Mouse (Mus musculus) midbrain, embryonic 16.5 days (tissue): ENCODE measurements at regions not wholly inside any gene's neighbourhood (a gene's known extent, or its start where the extent isn't known, plus 50 kb on each side); places are given as distances from the start of the nearest gene placed in this dataset.

Experiments used
- ATAC-seq: fragments of 200-750 bp; cut with Nextera tagmentation; 2 replicates; pipeline ENCODE4 v1.8.0; 2017; ENCODE audit warnings: moderate TSS enrichment
- H3K27ac ChIP-seq: fragments of 300-500 bp; sonication (generic); 2 replicates; pipeline ENCODE4 v1.5.1; 2014; ENCODE audit warnings: mild to moderate bottlenecking, low read length, mixed read lengths
- H3K27me3 ChIP-seq: fragments of 300-500 bp; sonication (generic); 2 replicates; pipeline ENCODE4 v1.6.1; 2014; ENCODE audit warnings: low read depth, low read length, mixed read lengths; ENCODE audit not compliant: control insufficient read depth, insufficient read depth
- H3K36me3 ChIP-seq: fragments of 300-500 bp; sonication (generic); 2 replicates; pipeline ENCODE4 v1.6.1; 2014; ENCODE audit warnings: mild to moderate bottlenecking, low read length, moderate library complexity, mixed read lengths; ENCODE audit not compliant: control insufficient read depth, insufficient read depth
- H3K4me1 ChIP-seq: fragments of 300-500 bp; sonication (generic); 2 replicates; pipeline ENCODE4 v1.6.1; 2014; ENCODE audit warnings: mild to moderate bottlenecking, low read length, mixed read lengths; ENCODE audit not compliant: control insufficient read depth, insufficient read depth
- H3K4me2 ChIP-seq: fragments of 300-500 bp; sonication (generic); 2 replicates; pipeline ENCODE4 v1.6.1; 2014; ENCODE audit warnings: mild to moderate bottlenecking, low read length, mixed read lengths
- H3K4me3 ChIP-seq: fragments of 300-500 bp; sonication (generic); 2 replicates; pipeline ENCODE4 v1.5.1; 2014; ENCODE audit warnings: low read depth, mild to moderate bottlenecking, low read length, moderate library complexity, mixed read lengths
- H3K9ac ChIP-seq: fragments of 300-500 bp; sonication (generic); 2 replicates; pipeline ENCODE4 v1.6.1; 2014; ENCODE audit warnings: low read depth, low read length, mixed read lengths
- H3K9me3 ChIP-seq: fragments of 300-500 bp; sonication (generic); replicated peaks from 2 replicates; pipeline ENCODE4 v1.6.1; 2014; ENCODE audit warnings: mild to moderate bottlenecking, low read length, mixed read lengths; ENCODE audit not compliant: control insufficient read depth, poor library complexity, severe bottlenecking
- WGBS: fragments of 180-500 bp; shearing (Covaris S2); extraction: QIAGEN DNeasy Blood & Tissue Kit; methylation state at CpG from one replicate; pipeline ENCODE4 v1.1.7; 2014; 5-methylcytosine and 5-hydroxymethylcytosine counted together

DNA sequence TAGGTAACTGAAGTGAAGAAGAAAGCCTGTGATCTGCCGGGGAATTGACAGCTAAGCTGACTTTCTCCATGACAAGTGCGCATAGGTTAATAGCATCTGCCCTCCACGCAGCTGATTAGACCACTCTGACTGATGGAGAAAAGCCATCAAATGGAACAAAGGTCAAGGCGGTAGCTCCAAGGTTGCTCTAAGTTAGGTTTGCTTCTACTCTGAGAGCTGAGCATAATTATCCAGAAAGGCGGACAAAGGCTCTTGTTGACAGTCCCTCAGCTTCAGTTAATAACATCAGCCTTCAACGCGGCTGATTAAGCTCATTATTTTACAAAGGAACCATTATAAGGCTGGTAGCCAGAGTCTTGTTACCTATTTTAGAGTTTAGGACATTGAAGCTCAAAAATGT lies 54.0 kb upstream of the Enpep start:
- Histone ChIP-seq H3K27ac (no peak overlapping the region), H3K27me3 (no peaks in the 10 kb centered on the region), H3K9me3 (no peaks in the 10 kb centered on the region), H3K4me1 (no peaks in the 10 kb centered on the region), H3K9ac (no peak overlapping the region), H3K4me2 (no peak overlapping the region), H3K4me3 (no peak overlapping the region), H3K36me3 (no peaks in the 10 kb centered on the region)
- no peak for ATAC-seq
- 45% methylated on average over 7 of the region's 7 CpGs for WGBS

DNA sequence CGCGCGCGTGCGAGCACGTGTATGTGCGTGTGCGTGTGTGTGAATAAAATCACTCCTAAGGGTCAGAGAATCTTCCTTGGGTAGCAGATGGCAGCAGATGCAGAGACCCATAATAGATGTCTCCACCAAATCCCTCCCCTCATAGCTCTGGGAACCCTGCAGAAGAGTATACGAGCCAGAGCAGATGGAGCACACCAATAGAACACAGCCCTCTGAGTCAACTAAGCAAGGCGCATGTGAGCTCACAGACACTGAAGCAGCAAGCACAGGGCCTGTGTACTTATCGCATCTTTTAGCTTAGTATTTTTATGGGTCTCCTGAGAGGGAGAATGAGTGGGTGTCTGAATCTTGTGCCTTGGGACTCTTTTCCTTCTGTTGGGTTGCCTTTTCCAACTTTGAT lies 58.0 kb upstream of the Enpep start:
- H3K9me3 ChIP-seq, result no peaks in the 10 kb centered on the region
- no peak for ATAC-seq

DNA sequence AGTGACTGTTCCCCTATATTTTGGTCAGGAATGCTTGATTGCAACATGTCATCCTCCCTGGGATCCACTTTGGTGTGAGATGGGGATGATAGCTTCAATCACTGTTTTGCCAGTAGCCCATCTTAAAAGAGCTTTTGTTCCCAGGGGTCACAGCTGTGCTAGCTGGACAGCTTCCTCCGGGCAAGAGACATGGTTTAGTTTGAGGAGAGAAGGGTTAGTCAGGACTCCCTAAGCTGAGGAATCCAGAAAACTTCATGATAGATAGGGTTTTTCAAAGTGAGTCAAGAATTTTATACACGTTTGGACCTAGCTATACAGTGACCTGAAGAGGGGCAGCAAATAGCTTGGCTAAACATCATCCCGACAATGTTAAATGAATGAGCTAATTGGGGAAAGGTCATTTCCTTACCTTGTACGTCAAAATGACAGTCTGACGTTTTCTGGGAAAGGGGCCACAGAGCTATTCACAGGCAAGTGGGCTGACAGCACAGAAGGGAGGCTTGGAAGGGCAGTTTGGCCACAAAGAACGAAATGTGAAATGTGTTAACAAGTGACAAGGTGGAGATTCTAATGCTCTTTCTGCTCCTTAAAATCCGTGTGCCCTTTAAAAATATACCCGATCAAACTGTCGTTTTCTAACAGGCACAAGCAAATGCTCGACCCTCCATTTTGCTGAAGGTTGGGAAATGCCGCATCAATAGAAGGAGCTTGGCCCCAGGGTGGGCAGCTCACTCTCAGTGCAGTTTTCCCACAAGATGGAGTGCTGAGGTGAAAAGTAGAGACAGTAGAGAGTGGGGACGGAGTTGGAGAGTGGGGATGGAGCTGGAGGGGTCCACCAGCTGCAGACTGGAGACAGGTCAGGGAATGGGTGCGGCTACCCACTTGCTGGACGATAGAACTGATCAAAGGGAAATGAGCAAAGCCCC lies 59.6 kb upstream of the Enpep start:
- 70% methylated on average over 14 of the region's 14 CpGs for WGBS
- H3K27me3 ChIP-seq, result no peaks in the 10 kb centered on the region
- no peak overlapping the region for H3K9ac ChIP-seq
- no peaks in the 10 kb centered on the region for H3K4me1 ChIP-seq
- H3K4me2 ChIP-seq, result no peak overlapping the region
- no peak for ATAC-seq
- H3K36me3 ChIP-seq, result no peaks in the 10 kb centered on the region
- no peak overlapping the region for H3K4me3 ChIP-seq
- no peaks in the 10 kb centered on the region for H3K9me3 ChIP-seq
- H3K27ac ChIP-seq, result no peak overlapping the region

More for the DNA sequence above, 58.0 kb upstream of the Enpep start:
- no peaks in the 10 kb centered on the region for H3K4me1 ChIP-seq
- no peaks in the 10 kb centered on the region for H3K27me3 ChIP-seq
- no peak overlapping the region for H3K4me2 ChIP-seq
- H3K9ac ChIP-seq, result no peak overlapping the region
- 84% methylated on average over 11 of the region's 11 CpGs for WGBS
- H3K27ac ChIP-seq, result no peak overlapping the region
- no peaks in the 10 kb centered on the region for H3K36me3 ChIP-seq
- H3K4me3 ChIP-seq, result no peak overlapping the region

DNA sequence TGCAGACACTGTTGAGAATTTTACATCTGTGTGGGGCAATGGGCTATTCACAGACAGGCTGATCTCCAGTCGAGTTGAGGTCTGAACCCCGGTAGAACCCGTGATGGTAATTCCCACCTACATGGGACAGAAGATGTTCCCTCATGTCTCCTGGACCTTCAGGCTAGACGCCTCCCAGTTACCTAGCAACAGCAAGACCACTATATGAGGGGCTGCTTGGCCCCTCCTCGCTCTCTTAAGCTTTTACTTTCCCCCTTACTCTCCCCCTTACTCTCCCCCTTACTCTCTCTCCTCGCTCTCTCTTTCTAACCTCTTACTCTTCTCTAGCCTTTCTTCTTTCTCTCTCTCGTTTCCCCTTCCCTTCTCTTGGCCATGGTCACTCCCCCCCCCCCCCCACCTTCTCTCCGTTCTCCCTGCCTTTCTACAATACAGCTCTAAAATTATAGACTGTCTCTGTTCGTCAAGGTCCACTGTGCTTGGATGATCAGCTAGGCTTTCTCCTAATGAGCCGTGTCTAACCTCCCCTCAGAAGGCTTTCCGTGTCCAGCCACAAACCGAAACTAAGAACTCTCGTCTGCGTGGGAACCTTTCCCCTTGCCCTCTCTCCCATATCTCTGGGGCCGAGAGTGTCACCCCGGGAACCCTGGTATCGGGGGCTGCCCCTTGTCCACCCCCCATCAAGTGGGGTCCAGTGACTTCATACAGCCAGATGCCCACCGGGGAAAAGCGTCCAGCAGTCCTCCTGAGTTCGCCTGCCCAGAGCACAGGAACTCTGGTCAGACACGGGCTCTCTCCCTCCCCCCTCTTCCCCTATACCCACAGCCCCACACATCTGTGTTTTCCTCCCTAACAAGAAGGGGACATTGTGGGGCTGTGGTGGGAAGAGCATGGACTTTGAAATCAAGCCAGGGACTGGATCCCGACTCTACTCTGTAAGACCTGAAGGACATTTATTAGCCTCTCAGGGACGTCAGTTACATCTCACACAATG lies 60.6 kb upstream of the Enpep start:
- no peak overlapping the region for H3K4me2 ChIP-seq
- no peaks in the 10 kb centered on the region for H3K36me3 ChIP-seq
- no peak for ATAC-seq
- 86% methylated on average over 23 of the region's 23 CpGs for WGBS
- no peak overlapping the region for H3K4me3 ChIP-seq
- H3K9me3 ChIP-seq, result no peaks in the 10 kb centered on the region
- H3K27ac ChIP-seq, result no peak overlapping the region
- H3K4me1 ChIP-seq, result no peaks in the 10 kb centered on the region
- H3K9ac ChIP-seq, result no peak overlapping the region
- H3K27me3 ChIP-seq, result no peaks in the 10 kb centered on the region

DNA sequence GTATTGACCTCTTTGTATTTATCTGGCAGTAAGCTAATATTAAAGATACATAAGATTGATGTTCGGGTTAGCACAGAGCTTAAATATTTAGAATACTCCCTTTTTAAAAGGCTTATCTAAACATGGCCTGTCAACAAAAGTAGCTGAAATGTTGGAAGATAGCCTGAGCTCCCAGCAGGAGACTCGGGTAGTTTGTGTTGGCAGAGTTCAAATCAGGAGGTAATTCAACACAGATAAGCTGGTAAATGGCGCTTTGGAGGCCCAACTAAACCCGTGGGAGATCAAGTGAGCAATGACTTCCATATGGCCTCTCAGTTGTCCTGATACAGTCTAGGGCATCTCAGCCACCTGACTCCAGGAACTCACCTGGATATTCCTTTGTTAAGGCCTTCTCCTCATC lies 65.0 kb upstream of the Enpep start:
- H3K27ac ChIP-seq, result no peak overlapping the region
- H3K27me3 ChIP-seq, result no peaks in the 10 kb centered on the region
- no peaks in the 10 kb centered on the region for H3K9me3 ChIP-seq
- no peaks in the 10 kb centered on the region for H3K4me1 ChIP-seq
- WGBS, result 80% methylated on average over 4 of the region's 4 CpGs
- H3K4me2 ChIP-seq, result no peak overlapping the region
- no peaks in the 10 kb centered on the region for H3K36me3 ChIP-seq
- H3K9ac ChIP-seq, result no peak overlapping the region
- H3K4me3 ChIP-seq, result no peak overlapping the region
- ATAC-seq, result no peak

DNA sequence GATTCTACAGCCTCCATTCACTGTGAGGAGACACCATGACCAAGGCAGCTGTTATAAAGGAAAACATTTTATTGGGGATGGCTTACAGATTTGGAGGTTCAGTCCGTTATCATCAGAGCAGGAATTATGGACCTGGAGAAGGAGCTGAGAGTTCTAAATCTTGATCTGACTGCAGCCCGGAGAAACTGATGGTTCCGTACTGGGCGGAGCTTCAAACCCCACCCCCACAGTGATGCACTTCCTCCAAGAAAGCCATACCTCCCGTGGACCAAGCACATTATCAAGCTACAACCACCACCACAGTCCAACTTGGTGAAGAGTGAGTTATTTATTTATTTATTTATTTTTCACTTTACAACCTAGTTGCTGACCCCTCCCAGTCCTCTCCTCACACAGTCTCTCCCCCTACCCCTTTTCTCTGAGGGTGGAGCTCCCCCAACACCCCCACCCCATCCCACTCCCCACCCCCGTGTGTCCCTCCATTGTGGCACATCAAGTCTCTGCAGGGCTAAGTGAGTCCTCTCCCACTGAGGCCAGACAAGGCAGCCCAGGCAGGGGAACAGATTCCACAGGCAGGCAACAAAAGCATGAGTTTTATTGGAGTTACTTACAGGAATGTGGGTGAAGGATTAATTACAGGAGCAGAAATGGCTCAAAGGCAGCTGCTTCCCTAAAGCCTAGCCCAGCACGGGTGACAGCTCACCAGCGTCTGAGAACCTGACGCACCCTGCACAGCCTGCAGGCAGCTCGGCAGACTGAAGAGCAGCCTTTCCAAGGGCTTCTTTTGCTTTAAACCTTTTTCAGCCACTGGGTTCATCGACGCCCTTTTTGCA lies 67.8 kb upstream of the Enpep start:
- Histone ChIP-seq H3K9ac (no peak overlapping the region), H3K27me3 (no peaks in the 10 kb centered on the region), H3K4me2 (no peak overlapping the region), H3K4me3 (no peak overlapping the region), H3K9me3 (no peaks in the 10 kb centered on the region), H3K27ac (no peak overlapping the region), H3K36me3 (no peaks in the 10 kb centered on the region), H3K4me1 (no peaks in the 10 kb centered on the region)
- 59% methylated on average over 12 of the region's 12 CpGs for WGBS
- ATAC-seq, result no peak

DNA sequence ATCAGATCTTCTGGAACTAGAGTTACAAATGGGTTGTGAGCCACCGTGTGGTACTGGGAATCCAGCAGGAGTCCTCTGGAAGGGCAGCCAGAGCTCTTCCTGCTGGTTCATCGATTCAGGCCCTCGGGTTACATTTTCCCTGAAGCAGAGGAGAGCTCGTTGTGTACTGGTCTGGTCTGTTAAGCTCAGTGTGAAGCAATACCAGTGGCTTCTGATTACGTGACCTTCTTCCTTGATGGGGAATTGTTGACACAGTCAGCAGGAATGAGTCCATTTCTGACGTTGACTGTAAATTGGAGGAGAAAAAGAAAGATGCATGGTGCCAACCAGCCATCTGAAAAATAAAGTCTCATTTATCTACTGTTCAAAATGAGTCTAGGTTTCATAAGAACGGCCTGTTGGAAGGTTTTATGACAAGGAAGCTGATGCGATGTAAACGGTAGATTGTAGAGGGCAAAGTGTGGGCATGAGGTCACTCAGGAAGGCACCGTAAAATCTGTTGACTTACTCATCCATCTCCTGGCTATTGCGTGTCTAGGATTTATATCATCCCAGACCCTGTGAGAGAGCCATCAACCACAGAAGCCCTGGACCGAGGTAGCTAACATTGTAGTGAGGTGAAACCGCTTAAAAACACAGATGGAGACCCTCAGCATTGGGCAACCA lies 79.0 kb upstream of the Enpep start:
- H3K4me1 ChIP-seq, result no peaks in the 10 kb centered on the region

More for the DNA sequence above, 79.0 kb upstream of the Enpep start:
- H3K9me3 ChIP-seq, result no peaks in the 10 kb centered on the region
- no peak overlapping the region for H3K27ac ChIP-seq
- H3K36me3 ChIP-seq, result no peaks in the 10 kb centered on the region
- no peak for ATAC-seq
- H3K4me2 ChIP-seq, result no peak overlapping the region
- no peak overlapping the region for H3K9ac ChIP-seq
- no peak overlapping the region for H3K4me3 ChIP-seq
- 93% methylated on average over 13 of the region's 13 CpGs for WGBS
- no peaks in the 10 kb centered on the region for H3K27me3 ChIP-seq
